Mouse (Mus musculus): ENCODE results near the gene Pir. TPM values are rescaled to one million over a fixed set of nuclear protein-coding genes. Genes with fewer than 3 reads are reported as not detected.

Gene Pir
- polyA plus RNA-seq, 1 experiment from 2014 or later, result 6.2 TPM

- H3K27ac ChIP-seq (replicated peaks), result no peak overlapping the region
- 77% methylated on average over 9 of the region's 9 CpGs for WGBS
- ATAC-seq (ENCODE audit: low FRiP score, low read depth), result no peak
- no peak overlapping the region for H3K4me3 ChIP-seq
- no peaks in the 10 kb centered on the region for H3K9me3 ChIP-seq
- no peaks in the 10 kb centered on the region for H3K36me3 ChIP-seq
- no peaks in the 10 kb centered on the region for H3K4me1 ChIP-seq
- H3K9ac ChIP-seq (replicated peaks), result no peak overlapping the region
- no peak overlapping the region for H3K4me2 ChIP-seq (replicated peaks)
- peaks cover 11% of the 10 kb centered on the region; the same call in 1 of the 2 replicates for H3K27me3 ChIP-seq
These were observed 137.2 kb downstream of the Pir start for GRCm38 (mm10) chrX:164406133-164407022.

GRCm38 (mm10) chrX:164408301-164408927, 139.2 kb downstream of the Pir start:
- no peaks in the 10 kb centered on the region for H3K9me3 ChIP-seq
- H3K27me3 ChIP-seq, result peaks cover 11% of the 10 kb centered on the region; the same call in 1 of the 2 replicates
- no peak overlapping the region for H3K4me2 ChIP-seq (replicated peaks)
- no peak overlapping the region for H3K27ac ChIP-seq (replicated peaks)
- H3K4me3 ChIP-seq, result no peak overlapping the region
- 87% methylated on average over 3 of the region's 3 CpGs for WGBS
- ATAC-seq (ENCODE audit: low FRiP score, low read depth), result no peak
- H3K36me3 ChIP-seq, result no peaks in the 10 kb centered on the region
- no peak overlapping the region for H3K9ac ChIP-seq (replicated peaks)
- H3K4me1 ChIP-seq, result no peaks in the 10 kb centered on the region

- peaks cover 14% of the 10 kb centered on the region; the same call in 1 of the 2 replicates for H3K27me3 ChIP-seq
These were observed 141.4 kb downstream of the Pir start for GRCm38 (mm10) chrX:164410562-164410961.

DNA sequence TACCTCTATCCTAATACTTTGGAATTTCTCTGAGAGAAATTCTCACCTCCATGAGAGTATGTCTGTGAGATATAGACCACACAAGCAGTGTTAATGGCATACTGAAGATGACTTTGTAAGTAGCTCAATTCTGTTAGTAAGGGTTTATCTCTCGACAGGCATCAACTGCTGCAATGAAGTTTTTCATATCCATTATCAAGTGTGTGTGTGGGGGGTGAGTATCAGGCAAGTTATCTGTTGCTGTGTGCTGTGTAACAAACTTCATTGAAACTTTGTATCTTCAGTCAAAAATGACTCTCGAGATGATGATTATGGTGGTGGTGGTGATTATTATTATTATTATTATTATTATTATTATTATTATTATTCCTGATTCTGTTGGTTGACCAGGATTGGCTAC, 147.6 kb downstream of the Pir start:
- Histone ChIP-seq H3K9ac (replicated peaks) (no peak overlapping the region), H3K4me1 (0 out of 2 replicates have a peak, but pooled peaks cover 4% of the 10 kb centered on the region), H3K9me3 (no peaks in the 10 kb centered on the region), H3K4me2 (replicated peaks) (no peak overlapping the region), H3K27me3 (peaks cover 21% of the 10 kb centered on the region), H3K27ac (replicated peaks) (no peak overlapping the region), H3K36me3 (no peaks in the 10 kb centered on the region), H3K4me3 (no peak overlapping the region)
- 78% methylated on average over 2 of the region's 2 CpGs for WGBS
- no peak for ATAC-seq (ENCODE audit: low FRiP score, low read depth)

More at GRCm38 (mm10) chrX:164410562-164410961, 141.4 kb downstream of the Pir start:
- H3K4me2 ChIP-seq (replicated peaks), result no peak overlapping the region
- H3K9me3 ChIP-seq, result no peaks in the 10 kb centered on the region
- no peaks in the 10 kb centered on the region for H3K4me1 ChIP-seq
- no peak overlapping the region for H3K9ac ChIP-seq (replicated peaks)
- ATAC-seq (ENCODE audit: low FRiP score, low read depth), result no peak
- 83% methylated on average over 1 of the region's 1 CpGs for WGBS
- H3K36me3 ChIP-seq, result no peaks in the 10 kb centered on the region
- no peak overlapping the region for H3K27ac ChIP-seq (replicated peaks)
- no peak overlapping the region for H3K4me3 ChIP-seq

DNA sequence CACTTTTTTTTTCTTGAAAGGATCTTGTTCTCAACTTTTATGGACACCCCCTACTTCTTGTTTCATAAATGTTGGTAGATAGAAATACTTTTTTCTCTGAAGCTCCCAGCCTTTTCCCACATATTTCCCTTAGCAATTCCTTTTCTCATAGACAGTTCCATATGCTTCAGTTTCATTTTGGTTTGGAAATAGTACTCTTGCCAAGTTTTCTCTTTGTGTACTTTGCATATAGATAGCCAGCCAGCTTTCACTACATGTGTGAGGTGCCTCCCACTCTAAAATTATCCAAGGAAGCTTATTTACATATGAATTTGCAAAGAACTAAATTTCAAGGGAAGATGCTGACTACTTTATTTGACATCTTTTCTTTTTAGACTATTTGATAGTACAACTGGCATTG, 148.8 kb downstream of the Pir start:
- H3K27me3 ChIP-seq, result peaks cover 21% of the 10 kb centered on the region
- H3K4me2 ChIP-seq (replicated peaks), result no peak overlapping the region
- H3K4me3 ChIP-seq, result no peak overlapping the region
- no peak overlapping the region for H3K9ac ChIP-seq (replicated peaks)
- H3K36me3 ChIP-seq, result 0 out of 2 replicates have a peak, but pooled peaks cover 5% of the 10 kb centered on the region
- ATAC-seq (ENCODE audit: low FRiP score, low read depth), result no peak
- H3K27ac ChIP-seq (replicated peaks), result no peak overlapping the region
- H3K4me1 ChIP-seq, result 0 out of 2 replicates have a peak, but pooled peaks cover 4% of the 10 kb centered on the region
- H3K9me3 ChIP-seq, result no peaks in the 10 kb centered on the region

- Histone ChIP-seq H3K27ac (replicated peaks) (no peak within 1 kb of the TSS), H3K4me3 (peak within 1 kb of the TSS; percentile 55), H3K27me3 (peaks cover 21% of the 10 kb centered on the region), H3K36me3 (0 out of 2 replicates have a peak, but pooled peaks cover 7% of the 10 kb centered on the region), H3K9me3 (no peaks in the 10 kb centered on the region), H3K4me1 (0 out of 2 replicates have a peak, but pooled peaks cover 4% of the 10 kb centered on the region), H3K9ac (replicated peaks) (peak within 1 kb of the TSS; percentile 57), H3K4me2 (replicated peaks) (peak within 1 kb of the TSS; percentile 52)
- 25% methylated on average over 35 of the region's 40 CpGs for WGBS
- peak; percentile 99 for ATAC-seq (ENCODE audit: low FRiP score, low read depth)
These were observed 150.3 kb downstream of the Pir start, which contains the start of gene Piga for GRCm38 (mm10) chrX:164419471-164419939. TSS of gene Piga (plus strand) at chrX:164419787.

DNA sequence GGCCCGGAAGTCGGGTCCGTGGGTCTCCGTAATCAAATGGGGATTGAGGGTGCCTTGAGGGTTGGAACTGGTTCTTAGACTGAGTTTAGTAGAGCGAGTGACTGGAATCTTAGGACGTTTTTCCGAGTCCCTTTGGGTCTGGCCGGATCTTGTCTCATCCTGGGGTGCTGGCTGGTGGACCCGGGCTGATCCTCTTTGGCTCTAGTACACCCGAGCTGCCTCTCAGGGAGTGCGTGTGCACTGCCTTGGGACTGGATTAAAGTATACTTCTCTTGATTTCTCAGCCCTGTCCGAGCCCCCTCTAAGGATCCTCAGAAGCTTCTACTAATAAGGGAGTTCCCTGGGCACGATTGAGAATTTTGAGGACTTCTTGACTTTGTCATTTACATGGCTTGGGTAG, 150.8 kb downstream of the Pir start:
- peak overlapping the region; percentile 57 for H3K9ac ChIP-seq (replicated peaks)
- peaks cover 18% of the 10 kb centered on the region for H3K27me3 ChIP-seq
- 0 out of 2 replicates have a peak, but pooled peaks cover 7% of the 10 kb centered on the region for H3K36me3 ChIP-seq
- H3K9me3 ChIP-seq, result no peaks in the 10 kb centered on the region
- no peak overlapping the region for H3K27ac ChIP-seq (replicated peaks)
- 0 out of 2 replicates have a peak, but pooled peaks cover 4% of the 10 kb centered on the region for H3K4me1 ChIP-seq
- 37% methylated on average over 13 of the region's 13 CpGs for WGBS
- peak overlapping the region; percentile 52 for H3K4me2 ChIP-seq (replicated peaks)
- no peak; the same call in 1 of the 2 replicates for ATAC-seq (ENCODE audit: low FRiP score, low read depth)
- H3K4me3 ChIP-seq, result peak overlapping the region; percentile 55

GRCm38 (mm10) chrX:164420518-164420917, 151.3 kb downstream of the Pir start:
- 64% methylated on average over 3 of the region's 3 CpGs for WGBS
- H3K27me3 ChIP-seq, result peaks cover 18% of the 10 kb centered on the region

More at GRCm38 (mm10) chrX:164420518-164420917, 151.3 kb downstream of the Pir start:
- peak overlapping the region; percentile 52 for H3K4me2 ChIP-seq (replicated peaks)
- no peak overlapping the region for H3K9ac ChIP-seq (replicated peaks)
- 0 out of 2 replicates have a peak, but pooled peaks cover 7% of the 10 kb centered on the region for H3K36me3 ChIP-seq
- H3K9me3 ChIP-seq, result no peaks in the 10 kb centered on the region
- 0 out of 2 replicates have a peak, but pooled peaks cover 4% of the 10 kb centered on the region for H3K4me1 ChIP-seq
- H3K27ac ChIP-seq (replicated peaks), result no peak overlapping the region
- peak overlapping the region; percentile 55 for H3K4me3 ChIP-seq
- ATAC-seq (ENCODE audit: low FRiP score, low read depth), result no peak

Other genes with a start within 250 kb of the Pir start
- gene Car5b, start 241.4 kb upstream of the Pir start, polyA plus RNA-seq (2016; fragmentation: Nextera tagmentation; extraction: Ambion mirVana), result 0.24 and 0.38 TPM in 2 replicates
- gene Siah1b, start 192.9 kb upstream of the Pir start, polyA plus RNA-seq (2016; fragmentation: Nextera tagmentation; extraction: Ambion mirVana), result 40.1 and 41.4 TPM in 2 replicates
- not detected in 2 replicates for gene Cltrn, start 180.5 kb upstream of the Pir start, polyA plus RNA-seq (2016; fragmentation: Nextera tagmentation; extraction: Ambion mirVana)
- gene Ace2, start 130.0 kb upstream of the Pir start, polyA plus RNA-seq (2016; fragmentation: Nextera tagmentation; extraction: Ambion mirVana), result not detected in 2 replicates
- 0.54 and 0.96 TPM in 2 replicates for gene Bmx, start 11.2 kb upstream of the Pir start, polyA plus RNA-seq (2016; fragmentation: Nextera tagmentation; extraction: Ambion mirVana)
- gene Vegfd, start 104.0 kb downstream of the Pir start, polyA plus RNA-seq (2016; fragmentation: Nextera tagmentation; extraction: Ambion mirVana), result 0.51 and 0.90 TPM in 2 replicates
- gene Piga, start 150.4 kb downstream of the Pir start, polyA plus RNA-seq (2016; fragmentation: Nextera tagmentation; extraction: Ambion mirVana), result 12.4 and 13.7 TPM in 2 replicates
- not detected in 2 replicates for gene Asb11, start 167.6 kb downstream of the Pir start, polyA plus RNA-seq (2016; fragmentation: Nextera tagmentation; extraction: Ambion mirVana)
- gene Asb9, start 237.0 kb downstream of the Pir start, polyA plus RNA-seq (2016; fragmentation: Nextera tagmentation; extraction: Ambion mirVana), result 0.73 and 0.75 TPM in 2 replicates